Mouse (Mus musculus) effector memory CD4-positive, alpha-beta T cell, adult 7 months (primary cell): ENCODE data around the gene Olfr675. TPM values are rescaled to one million over a fixed set of nuclear protein-coding genes. Genes with fewer than 3 reads are reported as not detected.

ENCODE experiments used
- polyA plus RNA-seq: library from polyadenylated mRNA; unstranded; fragments of 100-300 nt; shearing (Covaris generic); gene quantifications from one replicate; pipeline ENCODE4 v1.2.1, GENCODE M21; 2017

Olfr675 gene
- not detected for polyA plus RNA-seq

GRCm38 (mm10) chr7:105028360-105028759 is at the start of gene Olfr675:
TSS of gene Olfr675 (minus strand) at chr7:105028460.

GRCm38 (mm10) chr7:105064175-105064574 is 35.9 kb upstream of the Olfr675 start, which contains the start of gene Olfr678:
TSS of gene Olfr678 (plus strand) at chr7:105064475.

GRCm38 (mm10) chr7:105032398-105032797 is 4.1 kb upstream of the Olfr675 start, which contains the start of gene Olfr676:
TSS of gene Olfr676 (plus strand) at chr7:105032698.

GRCm38 (mm10) chr7:105001929-105002328 is 26.3 kb downstream of the Olfr675 start, which contains the start of gene Olfr672:
TSS of gene Olfr672 (minus strand) at chr7:105002029.

GRCm38 (mm10) chr7:104979026-104979425 is 49.2 kb downstream of the Olfr675 start, which contains the start of gene Olfr671:
TSS of gene Olfr671 (minus strand) at chr7:104979126.

Other genes with a start within 250 kb of the Olfr675 start
- not detected for gene Usp17lb, start 185.9 kb downstream of the Olfr675 start, polyA plus RNA-seq
- gene Usp17la, start 171.5 kb downstream of the Olfr675 start, polyA plus RNA-seq: not detected
- gene Olfr665, start 150.4 kb downstream of the Olfr675 start, polyA plus RNA-seq: not detected
- gene Olfr666, start 132.5 kb downstream of the Olfr675 start, polyA plus RNA-seq: not detected
- not detected for gene Olfr667, start 107.0 kb downstream of the Olfr675 start, polyA plus RNA-seq
- not detected for gene Olfr668, start 100.4 kb downstream of the Olfr675 start, polyA plus RNA-seq
- gene Olfr669, start 94.2 kb downstream of the Olfr675 start, polyA plus RNA-seq: not detected
- gene Olfr670, start 65.8 kb downstream of the Olfr675 start, polyA plus RNA-seq: not detected
- 0.34 TPM for gene Olfr671, start 49.3 kb downstream of the Olfr675 start, polyA plus RNA-seq
- not detected for gene Olfr672, start 26.4 kb downstream of the Olfr675 start, polyA plus RNA-seq
- gene Olfr676, start 4.2 kb upstream of the Olfr675 start, polyA plus RNA-seq: not detected
- not detected for gene Olfr677, start 22.9 kb upstream of the Olfr675 start, polyA plus RNA-seq
- not detected for gene Olfr678, start 36.0 kb upstream of the Olfr675 start, polyA plus RNA-seq
- not detected for gene Olfr679, start 52.7 kb upstream of the Olfr675 start, polyA plus RNA-seq
- not detected for gene Olfr680-ps1, start 64.4 kb upstream of the Olfr675 start, polyA plus RNA-seq
- not detected for gene Olfr681, start 88.4 kb upstream of the Olfr675 start, polyA plus RNA-seq
- not detected for gene Olfr683, start 118.6 kb upstream of the Olfr675 start, polyA plus RNA-seq
- gene Olfr684, start 135.2 kb upstream of the Olfr675 start, polyA plus RNA-seq: 0.12 TPM
- not detected for gene Olfr685, start 157.6 kb upstream of the Olfr675 start, polyA plus RNA-seq
- gene Olfr686, start 179.0 kb upstream of the Olfr675 start, polyA plus RNA-seq: not detected